Mouse (Mus musculus): ENCODE measurements around the gene Ubp1.

- TF ChIP-seq CTCF (IDR thresholded peaks at IDR 0.05; ENCODE audit: low read depth), result no peak
- TF ChIP-seq EP300 (IDR thresholded peaks at IDR 0.05; ENCODE audit: low read depth), result no peak
Observed at GRCm38 (mm10) chr9:113992810-113993209, 62.1 kb downstream of the Ubp1 start.
